Mouse (Mus musculus) lung, embryonic 14.5 days (tissue): ENCODE measurements at regions not wholly inside any gene's neighbourhood (a gene's known extent, or its start where the extent isn't known, plus 50 kb on each side); places are given as distances from the start of the nearest gene placed in this dataset.

Experiments
- ATAC-seq: fragments of 200-750 bp; cut with Nextera tagmentation; 2 replicates; pipeline ENCODE4 v1.8.0; 2017; ENCODE audit warnings: mild to moderate bottlenecking, moderate TSS enrichment, moderate library complexity; ENCODE audit not compliant: insufficient read depth
- DNase-seq: peaks from one replicate; pipeline ENCODE4 v3.0.0-alpha.2; 2015
- H3K27ac ChIP-seq: fragments of 300-500 bp; sonication (generic); 2 replicates; pipeline ENCODE4 v1.5.1; 2014; ENCODE audit warnings: low read depth, mild to moderate bottlenecking, moderate library complexity
- H3K27me3 ChIP-seq: fragments of 300-500 bp; sonication (generic); 2 replicates; pipeline ENCODE4 v1.6.1; 2014; ENCODE audit warnings: low read length, control low read depth; ENCODE audit not compliant: insufficient read depth
- H3K36me3 ChIP-seq: fragments of 300-500 bp; sonication (generic); 2 replicates; pipeline ENCODE4 v1.6.1; 2014; ENCODE audit warnings: control low read depth; ENCODE audit not compliant: insufficient read depth
- H3K4me1 ChIP-seq: fragments of 300-500 bp; sonication (generic); 2 replicates; pipeline ENCODE4 v1.6.1; 2014; ENCODE audit warnings: antibody characterized with exemption, control low read depth; ENCODE audit not compliant: insufficient read depth
- H3K4me2 ChIP-seq: fragments of 300-500 bp; sonication (generic); 2 replicates; pipeline ENCODE4 v1.6.1; 2014; ENCODE audit warnings: mild to moderate bottlenecking
- H3K4me3 ChIP-seq: fragments of 300-500 bp; sonication (generic); 2 replicates; pipeline ENCODE4 v1.5.1; 2014; ENCODE audit warnings: low read depth, low read length
- H3K9ac ChIP-seq: fragments of 300-500 bp; sonication (generic); 2 replicates; pipeline ENCODE4 v1.6.1; 2014
- H3K9me3 ChIP-seq: fragments of 300-500 bp; sonication (generic); 2 replicates; pipeline ENCODE4 v1.6.1; 2016; ENCODE audit warnings: low read depth, low read length, control low read depth
- CTCF ChIP-seq: IDR thresholded peaks from 2 replicates; pipeline ENCODE4 v1.5.1; 2016; ENCODE audit warnings: antibody characterized with exemption, low read depth
- WGBS: fragments of 180-500 bp; shearing (Covaris S2); extraction: QIAGEN DNeasy Blood & Tissue Kit; methylation state at CpG from one replicate; pipeline ENCODE4 v1.1.7; 2014; 5-methylcytosine and 5-hydroxymethylcytosine counted together

DNA sequence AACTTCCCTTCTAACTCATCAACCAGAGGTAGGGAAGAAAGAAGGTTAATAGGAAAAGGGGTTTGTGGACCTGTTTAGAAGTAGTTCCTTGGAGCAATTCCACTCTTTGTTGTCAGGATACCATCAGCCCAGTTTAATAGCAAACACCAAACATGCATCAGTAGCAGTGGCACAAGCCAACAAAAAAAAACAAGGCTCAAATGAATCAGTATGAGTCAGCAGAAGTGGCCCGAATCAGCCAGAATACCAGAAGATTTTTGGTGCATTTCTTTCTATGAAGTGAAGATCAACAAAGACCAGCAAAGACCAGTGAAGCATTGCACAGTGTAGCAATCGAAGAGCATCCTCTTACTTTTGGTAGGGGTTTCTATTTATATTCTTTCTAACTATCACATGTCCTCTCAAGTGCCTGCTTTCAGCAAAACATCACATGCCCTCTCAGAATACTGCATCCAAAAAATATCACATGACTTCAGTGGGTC lies 52.9 kb upstream of the Gm10944 start:
- DNase-seq (no peak), ATAC-seq (no peak)
- no peak overlapping the region for H3K4me2 ChIP-seq
- no peak overlapping the region for H3K9ac ChIP-seq
- H3K4me1 ChIP-seq, result no peaks in the 10 kb centered on the region
- H3K27me3 ChIP-seq, result no peaks in the 10 kb centered on the region
- no peak for TF ChIP-seq CTCF
- WGBS, result 83% methylated on average over 2 of the region's 2 CpGs
- no peak overlapping the region for H3K4me3 ChIP-seq
- no peaks in the 10 kb centered on the region for H3K36me3 ChIP-seq
- H3K27ac ChIP-seq, result no peak overlapping the region
- no peaks in the 10 kb centered on the region for H3K9me3 ChIP-seq

DNA sequence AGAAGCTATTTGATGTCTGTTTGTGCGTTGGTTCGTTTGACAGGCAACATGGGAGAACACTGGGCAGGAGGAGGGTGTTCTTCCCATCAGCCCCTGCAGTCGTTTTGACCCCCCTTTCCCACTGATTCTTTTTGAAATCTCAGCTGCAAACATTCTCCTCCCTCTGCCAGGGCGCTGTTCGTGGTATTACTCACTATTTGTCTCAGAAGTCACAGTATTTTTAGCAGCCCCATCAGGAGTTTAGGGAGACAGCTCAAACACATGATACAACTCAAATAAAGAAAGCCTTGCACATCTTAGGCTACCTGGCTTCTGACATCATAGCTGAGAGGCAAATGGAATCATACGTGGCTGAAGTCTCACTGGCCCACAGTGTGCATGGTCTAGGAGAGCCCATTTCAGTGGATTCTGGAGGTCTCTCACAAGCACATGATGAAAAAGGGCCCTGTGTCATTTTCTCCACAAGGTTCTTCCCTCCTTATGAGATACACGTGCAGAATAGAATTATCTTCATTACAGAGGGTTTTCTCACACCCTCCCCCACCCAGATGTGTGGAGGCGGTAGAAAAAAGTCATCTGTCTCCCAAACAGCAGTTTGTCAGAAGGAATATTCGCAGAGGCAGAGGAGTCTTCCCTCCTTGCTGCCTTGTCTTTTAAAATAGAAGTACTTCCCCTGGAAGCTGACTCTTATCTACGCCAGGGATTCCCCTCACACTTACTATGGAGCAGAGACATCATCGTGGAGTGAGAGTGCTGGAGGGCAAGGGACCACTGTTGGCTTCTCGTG lies 57.1 kb upstream of the Rab32 start:
- Histone ChIP-seq H3K36me3 (no peaks in the 10 kb centered on the region), H3K9me3 (no peaks in the 10 kb centered on the region), H3K27ac (no peak overlapping the region), H3K9ac (no peak overlapping the region), H3K27me3 (no peaks in the 10 kb centered on the region), H3K4me2 (no peak overlapping the region), H3K4me3 (no peak overlapping the region), H3K4me1 (no peaks in the 10 kb centered on the region)
- 28% methylated on average over 12 of the region's 12 CpGs for WGBS
- no peak for ATAC-seq
- peak; percentile 7 for DNase-seq
- TF ChIP-seq CTCF, result no peak

DNA sequence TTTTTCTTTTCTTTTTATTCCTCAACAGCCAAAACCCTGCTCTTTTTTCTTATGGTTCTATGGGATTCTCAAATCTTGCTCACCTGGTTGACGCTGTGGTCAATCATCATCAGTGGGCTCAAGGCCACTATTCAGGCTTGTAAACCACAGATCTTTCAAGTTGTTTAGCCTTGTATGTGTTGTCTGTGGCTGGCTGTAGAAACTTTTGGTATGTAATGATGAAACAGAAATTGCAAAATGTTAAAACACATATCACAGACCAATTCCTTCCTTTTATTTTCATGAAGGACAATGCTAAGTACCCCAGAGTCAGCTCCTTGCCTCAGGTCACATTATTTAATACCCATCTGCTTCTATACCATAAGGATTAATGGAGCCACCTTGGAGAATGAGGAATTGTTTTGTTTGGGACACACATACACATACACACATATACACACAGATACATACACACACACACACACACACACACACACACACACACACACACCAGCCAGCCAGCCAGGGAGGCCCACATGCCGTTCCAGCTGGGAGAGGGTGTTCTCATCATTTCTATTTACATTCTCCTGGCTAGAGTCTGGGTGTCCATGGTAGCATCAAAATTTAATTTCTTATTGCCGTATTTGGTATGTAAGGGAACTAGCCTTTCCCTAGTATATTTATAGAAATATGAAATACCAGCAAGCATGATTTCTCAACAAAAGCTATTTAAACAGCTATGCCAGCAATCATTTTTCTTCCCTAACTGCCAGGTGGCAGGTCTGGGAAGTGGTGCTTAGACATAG lies 52.7 kb upstream of the Rab32 start:
- no peak for TF ChIP-seq CTCF
- no peaks in the 10 kb centered on the region for H3K4me1 ChIP-seq
- no peak overlapping the region for H3K27ac ChIP-seq
- no peak overlapping the region for H3K9ac ChIP-seq
- H3K4me3 ChIP-seq, result no peak overlapping the region
- DNase-seq (peak; percentile 19), ATAC-seq (peak; percentile 74)
- WGBS, result 54% methylated on average over 3 of the region's 3 CpGs
- H3K36me3 ChIP-seq, result no peaks in the 10 kb centered on the region
- H3K9me3 ChIP-seq, result no peaks in the 10 kb centered on the region
- no peak overlapping the region for H3K4me2 ChIP-seq
- H3K27me3 ChIP-seq, result no peaks in the 10 kb centered on the region

DNA sequence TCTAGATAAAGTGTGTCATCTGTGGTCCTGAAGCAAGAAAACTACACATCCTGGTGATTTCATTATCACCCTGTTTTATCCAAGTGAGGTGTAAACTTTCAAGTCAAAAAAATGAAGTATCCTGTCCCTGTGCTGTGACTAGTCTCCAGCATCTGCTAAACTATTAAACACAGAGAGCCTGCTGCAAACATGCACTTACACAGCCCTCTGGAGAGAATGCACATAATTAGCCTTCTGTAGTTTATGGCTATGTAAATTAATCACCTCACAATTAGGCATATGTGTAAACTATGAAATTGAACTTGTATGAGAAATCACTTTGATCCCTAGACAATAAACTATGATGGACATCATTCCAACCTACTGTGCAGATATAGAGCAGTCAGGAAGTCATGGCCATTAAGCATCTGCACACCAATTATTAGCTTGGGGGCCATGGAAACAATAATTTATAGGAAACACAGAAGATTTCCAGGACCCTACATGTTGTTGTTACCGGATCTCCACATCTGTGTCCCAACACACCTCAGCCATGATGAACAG lies 50.6 kb upstream of the Rab32 start:
- Histone ChIP-seq H3K9ac (no peak overlapping the region), H3K9me3 (no peaks in the 10 kb centered on the region), H3K4me1 (no peaks in the 10 kb centered on the region), H3K27ac (no peak overlapping the region), H3K4me2 (no peak overlapping the region), H3K27me3 (no peaks in the 10 kb centered on the region), H3K36me3 (no peaks in the 10 kb centered on the region), H3K4me3 (no peak overlapping the region)
- ATAC-seq (no peak), DNase-seq (no peak)
- WGBS, result 79% methylated on average over 1 of the region's 1 CpGs
- TF ChIP-seq CTCF, result no peak
